In genomic region chr8:122984175-122984574, GRCm38 (mm10) we compare ENCODE assay signal across 23 mouse cellular contexts. TPM values are rescaled to one million over a fixed set of nuclear protein-coding genes. Genes with fewer than 3 reads are reported as not detected.
DNase-seq lines count a peak whose midpoint lies in the region; ATAC-seq and TF ChIP-seq lines count a peak whose summit lies in the region.
"Had no signal": no experiment of that assay in that cellular context is flagged by ENCODE, and none has a peak within 500 bp of the region (broad histone marks: within the 10 kb centered on the region; RNA-seq: fewer than 3 reads in every experiment).

No protein-coding gene starts in this region.

- peaks cover 39% of the 10 kb centered on the region for H3K4me1 ChIP-seq in liver, embryonic 16.5 days (ENCODE audit: control insufficient read depth, low read depth, low read length)
- H3K4me1 ChIP-seq in spleen, adult 2 months (ENCODE audit: control insufficient read depth, insufficient read depth, insufficient read length): peaks cover 42% of the 10 kb centered on the region
- peaks cover 37% of the 10 kb centered on the region for H3K4me1 ChIP-seq in intestine, postnatal 0 days (replicated peaks; ENCODE audit: control insufficient read depth, insufficient read depth, low read length)
- peaks cover 13% of the 10 kb centered on the region; the same call in 1 of the 2 replicates for H3K4me1 ChIP-seq in kidney, embryonic 14.5 days (ENCODE audit: control insufficient read depth, insufficient read depth, low read length)

- no peak overlapping the region for H3K4me2 ChIP-seq in liver, embryonic 16.5 days (ENCODE audit: low read depth, low read length)
- H3K4me2 ChIP-seq in intestine, postnatal 0 days (replicated peaks; ENCODE audit: low read depth): peak overlapping the region; percentile 24; the same call in 1 of the 2 replicates
- no peak overlapping the region for H3K4me2 ChIP-seq in kidney, embryonic 14.5 days (replicated peaks; ENCODE audit: low read depth, low read length)
- H3K4me2 ChIP-seq: embryonic facial prominence, embryonic 12.5 days; forebrain, embryonic 13.5 days had no signal

- H3K27ac ChIP-seq in liver, embryonic 16.5 days (ENCODE audit: low read length): 0 out of 2 replicates have a peak overlapping the region, but pooled peaks have one; percentile 17
- 0 out of 2 replicates have a peak overlapping the region, but pooled peaks have one; percentile 21 for H3K27ac ChIP-seq in spleen, adult 2 months (ENCODE audit: insufficient read depth, low read length)
- peak overlapping the region; percentile 75 for H3K27ac ChIP-seq in intestine, postnatal 0 days (ENCODE audit: low read depth, low read length)
- H3K27ac ChIP-seq in kidney, embryonic 14.5 days (ENCODE audit: low read depth, low read length): no peak overlapping the region
- H3K27ac ChIP-seq: embryonic facial prominence, embryonic 10.5 days; embryonic facial prominence, embryonic 12.5 days; forebrain, embryonic 13.5 days had no signal

- H3K9ac ChIP-seq in liver, embryonic 16.5 days (ENCODE audit: low read depth, low read length): no peak overlapping the region
- H3K9ac ChIP-seq in intestine, postnatal 0 days (ENCODE audit: low read depth, low read length): no peak overlapping the region
- H3K9ac ChIP-seq in kidney, embryonic 14.5 days (ENCODE audit: low read depth, low read length): no peak overlapping the region
- H3K9ac ChIP-seq: embryonic facial prominence, embryonic 12.5 days; forebrain, embryonic 13.5 days had no signal

- DNase-seq in heart, adult 11 months: peak; percentile 53
- DNase-seq in heart, adult 18-20 months: no peak
- DNase-seq in liver: no peak
- no peak for DNase-seq in spleen, adult 2 months (ENCODE audit: low read depth in 1 of 2, low spot score in 2 of 2)
- no peak for DNase-seq in spleen, adult 12 weeks (ENCODE audit: low spot score)
- DNase-seq: adrenal gland, adult 8-10 months; adrenal gland, postnatal 14 days; cerebellum, adult 11-12 months; cerebellum, adult 2 months; cerebellum, adult 9-10 months; cerebellum, postnatal 10 days; cerebellum, postnatal 25 days had no signal

- WGBS in liver, embryonic 16.5 days (ENCODE audit: insufficient replicate concordance): 71% methylated on average over 3 of the region's 3 CpGs
- 72% methylated on average over 3 of the region's 3 CpGs for WGBS in spleen, adult 2 months
- WGBS in intestine, postnatal 0 days: 78% methylated on average over 3 of the region's 3 CpGs
- WGBS in kidney, embryonic 14.5 days: 86% methylated on average over 3 of the region's 3 CpGs

- no peak for TF ChIP-seq POLR2A in spleen, adult 2 months (IDR thresholded peaks at IDR 0.05; ENCODE audit: low read depth, low read length)

- TF ChIP-seq CTCF in spleen, adult 2 months (IDR thresholded peaks at IDR 0.05; ENCODE audit: extremely low read depth, insufficient read depth, insufficient read length, insufficient replicate concordance): no peak
- no peak for TF ChIP-seq CTCF in intestine, postnatal 0 days (IDR thresholded peaks at IDR 0.05; ENCODE audit: low read depth)

- no peaks in the 10 kb centered on the region for H3K27me3 ChIP-seq in liver, embryonic 16.5 days (ENCODE audit: control insufficient read depth, insufficient read depth, low read depth, low read length)
- no peaks in the 10 kb centered on the region for H3K27me3 ChIP-seq in spleen, adult 2 months (ENCODE audit: control insufficient read depth, insufficient read depth, low read length)
- no peaks in the 10 kb centered on the region for H3K27me3 ChIP-seq in intestine, postnatal 0 days (replicated peaks; ENCODE audit: control insufficient read depth, insufficient read depth, low read length)
- no peaks in the 10 kb centered on the region for H3K27me3 ChIP-seq in kidney, embryonic 14.5 days (ENCODE audit: control insufficient read depth, insufficient read depth, low read length)
- H3K27me3 ChIP-seq: CH12.LX; embryonic facial prominence, embryonic 12.5 days; forebrain, embryonic 13.5 days; Patski had no signal

- ATAC-seq in liver, embryonic 16.5 days (ENCODE audit: low read depth): no peak
- no peak for ATAC-seq in intestine, postnatal 0 days
- no peak for ATAC-seq in kidney, embryonic 14.5 days (ENCODE audit: low FRiP score, low TSS enrichment)
- ATAC-seq: activated CD4-positive, CD25-positive, alpha-beta regulatory T cell, adult 4 months; CD4-positive, CD25-positive, alpha-beta regulatory T cell, adult 4 months; forebrain, embryonic 13.5 days; Patski had no signal

- no peaks in the 10 kb centered on the region for H3K36me3 ChIP-seq in liver, embryonic 16.5 days (ENCODE audit: control insufficient read depth, insufficient read depth)
- no peaks in the 10 kb centered on the region for H3K36me3 ChIP-seq in spleen, adult 2 months (ENCODE audit: control insufficient read depth, insufficient read depth, low read length)
- H3K36me3 ChIP-seq in intestine, postnatal 0 days (ENCODE audit: control insufficient read depth, insufficient read depth): no peaks in the 10 kb centered on the region
- no peaks in the 10 kb centered on the region for H3K36me3 ChIP-seq in kidney, embryonic 14.5 days (ENCODE audit: control insufficient read depth, insufficient read depth, low read length)
- H3K36me3 ChIP-seq: embryonic facial prominence, embryonic 10.5 days; embryonic facial prominence, embryonic 12.5 days had no signal

- no peak overlapping the region for H3K4me3 ChIP-seq in liver, embryonic 16.5 days (ENCODE audit: low read depth, low read length)
- no peak overlapping the region for H3K4me3 ChIP-seq in spleen, adult 2 months (ENCODE audit: extremely low read depth, insufficient read depth, insufficient read length)
- H3K4me3 ChIP-seq in intestine, postnatal 0 days (ENCODE audit: low read depth, low read length): no peak overlapping the region
- no peak overlapping the region for H3K4me3 ChIP-seq in kidney, embryonic 14.5 days (ENCODE audit: low read length)
- H3K4me3 ChIP-seq: embryonic facial prominence, embryonic 10.5 days; embryonic facial prominence, embryonic 12.5 days; forebrain, embryonic 13.5 days had no signal

- H3K9me3 ChIP-seq in liver, embryonic 16.5 days (replicated peaks; ENCODE audit: control insufficient read depth, low read length): no peaks in the 10 kb centered on the region
- H3K9me3 ChIP-seq in intestine, postnatal 0 days (ENCODE audit: control insufficient read depth): no peaks in the 10 kb centered on the region
- H3K9me3 ChIP-seq in kidney, embryonic 14.5 days (ENCODE audit: control insufficient read depth, low read length): no peaks in the 10 kb centered on the region
- H3K9me3 ChIP-seq: embryonic facial prominence, embryonic 10.5 days; embryonic facial prominence, embryonic 12.5 days; forebrain, embryonic 13.5 days; G1E had no signal

RNA-seq across cellular contexts. Expression of gene Ankrd11, which starts 57.9 kb away (rescaled TPM):
- total RNA-seq in heart, adult 18-20 months (2021): 10 to 100 TPM; 67.7 to 72.7 TPM
- 7.8 and 8.6 TPM in 2 replicates for polyA plus RNA-seq in liver, embryonic 16.5 days (2015; fragmentation: Nextera tagmentation; extraction: Ambion mirVana)
- polyA plus RNA-seq in spleen, adult 2 months (2012; rRNA removed): 76.3 and 77.7 TPM in 2 replicates
- polyA plus RNA-seq in intestine, postnatal 0 days (2015; fragmentation: Nextera tagmentation; extraction: Ambion mirVana): 41.2 and 47.9 TPM in 2 replicates
- polyA plus RNA-seq in kidney, embryonic 14.5 days (2014; fragmentation: Nextera tagmentation; extraction: Ambion mirVana): 44.3 and 55.5 TPM in 2 replicates
